Mouse (Mus musculus) gastrocnemius, postnatal 10 days (tissue): ENCODE results near the gene Igf2r. TPM values are rescaled to one million over a fixed set of nuclear protein-coding genes. Genes with fewer than 3 reads are reported as not detected.

Experiments used
- DNase-seq: peaks from one replicate; pipeline ENCODE4 v3.0.0; 2021; ENCODE audit warnings: mixed read lengths
- long read RNA-seq, 2 experiments: library from polyadenylated mRNA; stranded (forward); transcript quantifications; one replicate each; pipeline ENCODE4 v2.0.0; 2021
- total RNA-seq, 2 experiments: library from RNA; stranded (reverse); gene quantifications; 2 replicates each; pipeline ENCODE4 v1.2.3; 2021

Igf2r gene
- 100 to 1,000 TPM in 1 of 2 experiments, 10 to 100 TPM in 1; 92.0 to 114 TPM for total RNA-seq
- long read RNA-seq, experiment 1, full-length matches to known transcripts: 16 of 57 reads
- long read RNA-seq, experiment 1, partial matches to known transcripts: 26 of 57 reads
- long read RNA-seq, experiment 1, other reads (novel, unspliced or antisense): 15 of 57 reads
- long read RNA-seq, experiment 2, full-length matches to known transcripts: 9 of 34 reads
- long read RNA-seq, experiment 2, partial matches to known transcripts: 14 of 34 reads
- long read RNA-seq, experiment 2, other reads (novel, unspliced or antisense): 11 of 34 reads

DNA sequence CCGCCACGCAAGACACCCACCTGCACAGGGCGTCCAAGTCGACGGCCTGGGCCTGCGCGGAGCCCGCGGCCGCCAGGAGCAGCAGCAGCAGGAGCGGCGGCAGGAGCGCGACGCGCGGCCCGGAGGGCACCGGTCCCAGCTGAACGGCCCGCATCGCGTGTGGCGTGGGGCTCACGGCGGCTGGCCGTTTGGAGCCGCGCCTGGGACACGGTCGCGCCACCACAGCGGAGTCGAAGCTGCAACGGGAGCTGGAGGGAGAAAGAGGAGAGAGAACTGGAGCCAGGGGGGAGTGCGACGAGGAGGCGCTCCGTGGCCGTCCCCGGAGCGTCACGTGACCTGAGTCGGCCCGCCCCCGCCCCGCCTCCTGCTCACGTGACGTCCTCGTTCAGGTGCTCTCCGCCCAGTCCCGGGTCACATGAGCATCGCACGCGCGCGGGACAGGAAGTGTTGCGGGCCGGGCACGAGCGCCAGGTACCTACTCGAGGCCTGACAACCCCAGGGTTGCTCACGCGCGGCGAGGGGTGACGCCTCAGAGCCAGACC is at the start of gene Igf2r:
Gene Igf2r, minus strand, starts transcription at position 285 of the 542 bp plus-strand sequence.
- DNase-seq: peak; percentile 76

DNA sequence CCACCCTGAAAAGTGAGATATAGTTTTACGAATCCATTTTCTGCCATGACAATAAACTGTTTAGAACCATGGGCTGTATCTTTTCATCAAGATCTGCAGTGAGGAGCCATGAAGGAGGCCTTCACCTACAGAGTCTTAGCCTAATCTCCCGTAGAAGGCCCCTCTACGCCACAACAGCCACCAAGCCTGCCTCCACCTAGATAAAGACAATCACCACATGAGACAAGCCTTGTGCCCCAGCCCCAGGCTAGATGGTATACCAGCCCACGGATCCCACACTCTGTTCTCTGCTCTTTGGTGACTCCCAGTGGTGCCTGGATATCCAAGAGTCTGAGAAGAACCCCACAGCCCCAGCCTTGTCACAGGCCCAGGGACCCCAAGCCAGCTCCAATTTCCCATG is 46.4 kb upstream of the Igf2r start:
- no peak for DNase-seq

DNA sequence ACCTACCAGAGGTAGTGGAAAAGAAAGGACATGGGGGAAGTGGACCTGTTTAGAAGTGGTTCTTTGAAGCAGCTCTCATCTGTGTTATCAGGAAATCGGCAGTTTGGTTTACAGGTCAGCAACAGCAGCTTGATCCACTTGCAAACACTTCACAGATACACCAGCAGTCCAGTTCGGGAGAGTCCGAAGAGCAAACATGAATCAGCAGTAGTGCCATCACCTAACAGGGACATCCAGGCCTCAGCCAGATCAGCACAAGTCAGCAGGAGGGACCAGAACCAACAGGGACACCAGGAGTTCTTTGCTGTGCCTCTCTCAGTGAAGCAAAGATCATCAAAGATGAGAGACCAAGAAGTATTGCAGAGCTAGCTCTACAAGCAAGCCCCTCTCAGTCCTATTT is 45.0 kb upstream of the Igf2r start:
- DNase-seq: no peak

DNA sequence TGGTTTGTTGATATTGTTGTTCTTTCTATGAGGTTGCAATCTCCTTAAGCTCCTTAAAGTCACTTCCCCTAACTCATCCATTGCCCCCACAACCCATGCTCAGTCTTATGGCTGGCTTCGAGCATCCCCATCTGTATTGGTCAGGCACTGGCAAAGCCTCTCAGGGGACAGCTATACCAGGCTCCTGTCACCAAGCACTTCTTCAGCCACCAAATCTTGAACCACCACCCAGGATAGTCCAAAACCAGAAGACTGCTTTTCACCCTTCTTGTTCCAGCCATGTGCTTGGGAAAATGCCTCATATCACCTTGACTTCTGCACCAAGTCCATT is 41.5 kb upstream of the Igf2r start:
- no peak for DNase-seq

DNA sequence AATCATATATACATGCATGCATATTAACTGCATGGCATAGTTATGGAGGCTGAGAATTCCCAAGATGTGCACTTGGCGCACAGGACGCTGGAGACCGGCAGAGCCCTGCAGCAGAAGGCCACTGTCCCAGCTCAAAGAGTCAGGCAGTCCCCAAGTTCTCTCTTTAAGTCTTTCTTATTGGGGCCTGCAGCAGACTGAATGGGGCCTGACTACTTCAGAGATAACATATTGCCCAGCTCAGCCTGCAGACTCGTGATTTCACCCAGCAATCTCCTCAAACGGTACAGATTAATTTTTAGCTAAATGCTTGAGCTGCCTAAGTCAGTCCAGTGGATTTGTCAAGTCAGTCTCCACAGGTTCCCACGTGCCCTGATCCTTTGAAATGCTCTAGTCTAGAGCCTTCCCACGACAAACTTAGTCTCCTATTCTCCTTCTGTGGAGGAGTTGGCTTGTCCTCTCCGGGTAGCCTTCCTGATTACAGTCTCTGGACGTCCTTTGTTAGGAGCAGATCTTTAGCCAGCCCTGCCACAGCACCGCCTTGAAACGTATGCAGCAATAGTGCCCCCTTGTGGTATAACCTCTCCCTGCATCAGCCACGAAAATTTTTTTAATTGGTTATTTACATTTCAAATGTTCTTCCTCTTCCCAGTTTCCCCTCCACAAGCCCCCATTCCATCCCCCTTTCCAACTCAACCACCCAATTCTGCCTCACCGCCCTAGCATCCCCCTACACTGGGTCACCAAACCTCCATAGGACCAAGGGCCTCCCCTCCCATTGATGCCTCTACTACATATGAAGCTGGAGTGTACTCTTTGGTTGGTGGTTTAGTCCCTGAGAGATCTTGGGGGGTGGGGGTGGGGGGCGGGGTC is 40.9 kb upstream of the Igf2r start:
- peak; percentile 64 for DNase-seq

DNA sequence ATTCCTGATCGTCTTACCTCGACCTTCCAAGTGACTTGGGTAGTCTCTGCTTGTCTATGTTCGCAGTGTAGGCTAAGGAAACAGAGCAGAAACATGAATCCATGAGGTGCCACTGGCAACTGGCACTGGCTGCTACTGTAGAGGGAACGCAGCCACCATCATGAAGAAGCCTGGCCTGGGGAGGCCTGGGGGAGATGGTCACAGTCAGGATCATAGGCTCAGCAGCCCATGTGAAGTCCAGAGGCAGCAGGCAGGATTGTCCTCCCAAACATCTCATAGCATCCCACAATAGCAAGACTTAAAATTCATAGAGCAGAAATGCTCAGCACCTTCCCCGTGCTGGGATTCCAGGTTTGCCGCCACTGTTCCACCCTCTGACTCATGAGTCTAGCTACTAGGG is 39.4 kb upstream of the Igf2r start:
- no peak for DNase-seq

DNA sequence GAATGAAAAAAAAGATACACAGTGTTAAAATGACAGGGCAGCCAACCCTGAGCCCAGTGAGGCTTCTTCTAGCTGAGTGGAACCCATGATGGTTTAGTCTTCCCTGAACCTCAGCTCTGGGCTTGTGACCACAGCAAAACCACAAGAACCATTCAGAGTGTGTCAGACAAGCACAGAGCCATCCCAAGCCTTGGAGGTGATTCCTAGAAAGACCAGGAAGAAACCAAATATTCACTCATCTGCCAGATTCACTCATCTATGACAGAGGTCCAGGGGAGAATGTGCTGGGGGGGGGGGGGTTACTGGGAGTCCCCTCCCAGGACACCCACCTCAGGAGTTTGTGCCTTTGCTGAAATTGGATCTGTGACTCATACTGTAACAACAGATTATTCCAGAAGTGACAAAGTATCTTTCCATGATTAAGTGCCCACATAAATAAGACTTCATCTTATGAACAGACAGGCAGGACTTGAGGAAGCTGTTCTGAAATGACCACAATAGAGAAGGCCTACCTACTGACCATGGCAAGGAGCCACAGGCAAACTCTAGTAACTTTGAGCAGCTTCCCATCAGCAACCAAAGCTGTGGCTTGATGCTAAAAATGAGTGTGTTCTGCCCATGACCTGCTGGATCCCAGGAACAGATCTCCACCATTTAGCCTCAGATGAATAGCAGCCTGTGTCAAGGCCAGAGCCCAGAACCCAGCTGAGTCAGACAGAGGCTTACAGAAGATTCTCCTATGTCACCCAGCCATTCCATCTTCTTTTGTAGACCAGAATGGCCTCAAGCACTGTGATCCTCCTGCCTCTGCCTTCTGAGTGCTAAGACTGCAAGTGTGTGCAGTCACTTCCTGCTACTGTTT is 35.4 kb upstream of the Igf2r start:
- DNase-seq: no peak

DNA sequence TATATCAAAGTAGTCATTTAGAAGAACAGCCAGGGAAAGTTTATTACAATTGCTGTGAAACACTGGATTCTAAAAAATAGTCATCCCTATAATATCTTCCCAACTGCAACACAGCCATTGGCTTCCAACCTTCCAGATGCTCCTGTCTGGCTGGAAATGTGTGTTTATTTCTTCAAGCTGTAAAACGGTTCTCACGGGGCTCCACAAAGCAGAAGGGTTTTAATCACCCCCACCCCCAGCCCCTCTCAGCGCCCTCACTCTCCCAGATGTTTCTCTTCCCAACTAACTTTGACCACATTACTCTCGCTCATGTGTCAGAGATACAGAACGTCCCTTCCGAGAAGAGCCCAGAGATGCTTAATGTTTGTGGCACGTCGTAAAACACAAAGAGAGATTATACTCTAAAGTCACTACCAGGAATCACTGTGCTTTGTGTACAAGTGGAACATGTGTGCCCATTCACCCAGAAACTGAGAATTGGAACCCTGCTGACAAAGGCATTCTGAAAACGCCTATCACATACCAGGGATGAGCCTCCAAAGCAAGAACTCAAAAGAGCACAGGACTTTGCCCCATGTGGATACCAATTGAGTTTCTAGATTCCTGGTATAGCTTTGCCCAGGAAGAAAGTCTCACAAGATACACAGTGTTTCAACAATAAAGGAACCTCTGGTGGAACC is 32.5 kb upstream of the Igf2r start:
- no peak for DNase-seq

DNA sequence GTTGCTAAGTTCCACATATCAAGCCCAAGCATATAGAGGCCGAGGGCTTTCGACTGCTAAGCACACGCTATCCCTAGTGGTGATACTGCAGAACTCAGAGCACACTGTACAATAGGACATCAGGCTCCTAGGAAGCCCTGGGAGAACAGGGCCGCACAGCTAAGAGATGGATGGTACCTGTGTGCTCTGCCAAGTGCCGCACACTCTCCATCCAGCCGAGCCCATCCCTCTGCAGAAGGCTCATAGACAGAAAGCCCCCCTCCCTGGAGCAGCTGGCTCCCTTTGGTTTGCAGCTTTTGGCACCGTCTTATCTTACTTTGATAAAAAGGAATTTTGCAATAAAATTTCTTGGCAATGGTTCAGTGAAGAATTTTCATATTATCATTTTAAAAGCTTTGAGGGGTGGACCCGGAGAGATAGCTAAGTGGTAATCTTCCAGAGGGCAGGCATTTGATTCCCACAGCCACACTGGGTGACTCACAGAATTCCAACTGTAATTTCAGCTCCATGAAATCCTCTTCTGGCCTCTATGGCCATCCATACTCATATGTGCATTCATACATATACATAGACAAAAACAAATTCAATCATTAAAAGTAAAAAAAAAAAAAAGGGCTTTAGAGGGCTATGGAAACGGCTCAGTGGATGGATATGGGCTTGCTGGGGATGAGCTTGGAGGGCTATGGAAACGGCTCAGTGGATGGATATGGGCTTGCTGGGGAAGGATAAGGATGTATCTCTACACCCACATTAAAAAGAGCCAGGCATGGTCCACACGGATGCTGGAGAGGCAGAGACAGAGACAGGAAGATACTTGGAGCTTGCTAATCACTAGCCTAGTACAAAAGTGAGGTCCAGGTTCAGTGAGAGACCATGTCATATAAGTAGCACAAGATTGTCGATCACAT is 30.2 kb upstream of the Igf2r start:
- DNase-seq: no peak

DNA sequence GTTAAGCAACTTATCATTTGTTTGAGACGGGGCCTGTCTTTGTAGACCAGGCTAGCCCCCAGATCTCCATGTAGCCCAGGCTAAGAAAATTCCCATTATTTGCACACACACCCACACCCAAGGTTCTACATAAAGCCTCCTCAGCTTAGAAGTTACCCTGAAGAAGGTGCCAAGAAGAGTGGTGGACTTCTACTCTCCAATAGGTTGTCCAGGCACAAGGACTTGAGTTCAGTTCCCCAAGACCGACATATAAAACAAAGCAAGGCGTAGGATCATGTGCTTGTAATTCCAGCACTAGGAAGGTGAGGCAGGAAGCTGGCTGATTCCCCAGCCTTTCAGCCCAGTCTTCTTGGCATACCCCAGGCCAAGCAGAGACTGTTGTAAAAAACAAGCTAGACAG is 29.1 kb upstream of the Igf2r start:
- DNase-seq: no peak

DNA sequence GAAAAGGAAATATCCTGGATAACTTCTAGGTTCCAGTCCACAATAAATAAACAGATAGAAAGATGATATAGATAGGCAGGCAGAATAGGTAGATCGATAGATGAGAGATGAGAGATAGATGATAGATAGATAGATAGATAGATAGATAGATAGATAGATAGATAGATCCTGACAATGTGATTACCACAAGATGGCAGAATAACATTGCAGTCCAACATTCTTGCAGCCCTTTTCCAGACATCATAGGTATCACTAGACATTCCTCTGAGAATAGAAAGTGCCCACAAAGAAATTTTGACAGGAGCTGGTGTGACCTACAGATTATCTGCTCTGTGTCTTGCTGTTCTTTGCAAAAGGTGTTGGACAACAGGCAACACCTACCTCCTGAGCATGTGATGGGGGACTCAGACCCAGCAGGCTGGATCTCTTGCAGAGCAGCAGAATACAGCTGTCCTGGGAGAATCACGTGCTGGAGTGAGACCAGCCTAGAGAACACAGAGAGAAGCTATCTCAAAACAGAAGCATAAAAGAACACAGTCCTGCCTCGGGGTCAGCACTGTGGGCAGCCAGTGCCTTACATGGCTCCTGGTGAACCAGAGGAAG is 28.1 kb upstream of the Igf2r start:
- no peak for DNase-seq

DNA sequence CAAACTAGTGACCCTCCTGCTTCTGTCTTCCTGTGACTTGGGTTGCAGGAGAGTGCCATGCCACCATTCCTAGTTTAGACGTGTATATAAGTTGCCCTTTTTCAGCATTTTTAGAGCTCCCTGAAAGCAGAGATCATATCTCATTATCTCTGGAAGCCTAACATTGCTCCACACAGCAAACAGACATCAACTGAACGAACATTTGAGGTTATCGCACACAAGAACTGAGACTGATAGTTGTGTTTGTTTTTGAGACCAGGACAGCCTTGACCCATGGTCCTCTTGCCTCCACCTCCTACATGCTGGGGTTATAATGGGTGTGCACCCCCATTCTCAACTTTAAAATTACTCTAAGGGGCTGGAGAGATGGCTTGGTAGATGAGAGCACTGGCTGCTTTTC is 27.2 kb upstream of the Igf2r start:
- no peak for DNase-seq

DNA sequence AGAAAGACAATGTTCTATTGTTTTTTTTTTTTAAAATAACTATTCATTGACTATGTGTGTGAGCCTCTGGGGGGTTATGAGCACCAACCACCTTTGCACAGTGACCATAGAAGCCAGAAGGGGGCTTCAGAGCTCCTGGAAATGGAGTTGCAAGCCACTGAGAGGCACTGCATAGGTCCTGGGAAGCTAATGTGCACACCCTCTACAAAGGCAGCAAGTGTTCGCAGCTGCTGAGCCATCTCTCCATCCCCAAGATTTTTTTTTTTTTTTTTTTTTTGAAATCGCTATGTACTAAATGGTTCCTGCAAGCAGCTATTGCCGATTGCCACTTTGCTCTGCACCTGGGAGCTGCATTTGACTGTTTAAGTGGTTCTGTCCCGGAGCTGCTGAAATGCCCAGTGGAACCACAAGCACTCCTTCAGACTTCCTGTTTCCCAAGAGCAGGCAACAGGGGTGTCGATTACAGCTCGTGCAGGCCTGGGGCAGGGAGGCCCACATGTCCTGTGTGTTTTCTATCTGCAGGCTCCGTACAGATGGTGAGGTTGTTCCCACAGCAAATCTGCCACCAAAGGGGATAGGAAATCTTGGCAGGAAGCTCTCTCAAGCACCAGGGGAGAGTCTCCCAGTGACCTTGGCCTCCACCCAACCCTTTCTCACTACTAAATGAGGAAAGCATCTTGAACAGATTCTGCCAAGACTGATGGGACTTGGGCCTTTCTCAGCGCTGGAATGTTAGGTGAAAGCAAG is 24.4 kb upstream of the Igf2r start:
- DNase-seq: peak; percentile 70

DNA sequence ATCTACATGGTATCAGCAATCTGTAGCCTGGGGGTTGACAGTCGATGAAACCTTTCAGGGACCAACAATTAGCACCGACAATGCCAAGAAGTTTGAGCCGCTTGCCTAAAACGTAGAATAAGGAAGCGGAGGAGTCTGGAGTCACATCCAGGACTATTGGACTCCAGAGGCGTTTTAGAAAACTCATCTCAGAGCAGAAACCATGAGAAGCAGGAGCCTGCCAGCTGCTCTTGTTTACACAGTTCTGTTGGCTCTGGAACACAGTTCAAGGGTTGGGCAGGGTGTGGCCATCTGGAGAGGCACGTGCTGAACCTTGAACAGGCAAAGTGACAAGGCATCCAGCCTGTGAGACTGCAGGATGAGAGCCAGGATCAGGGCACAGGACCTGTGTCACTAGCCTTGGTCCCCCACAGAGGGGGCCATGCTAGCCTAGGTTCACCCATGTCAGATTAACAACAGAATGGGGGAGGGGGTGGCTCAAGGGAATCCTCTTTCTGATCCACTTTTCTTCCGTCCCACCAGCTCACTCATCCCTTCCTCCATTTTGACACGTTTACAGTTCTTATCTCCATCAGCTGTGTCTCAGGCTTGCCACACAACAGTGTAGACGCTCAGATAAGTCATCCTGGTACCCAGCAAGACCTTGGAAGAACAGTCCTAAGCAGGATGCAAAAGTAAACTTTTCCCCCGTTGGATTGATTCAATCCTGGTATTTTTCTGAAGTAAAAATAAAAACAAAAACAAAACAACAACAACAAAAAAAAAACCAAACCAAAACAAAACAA is 23.1 kb upstream of the Igf2r start:
- DNase-seq: peak; percentile 49

DNA sequence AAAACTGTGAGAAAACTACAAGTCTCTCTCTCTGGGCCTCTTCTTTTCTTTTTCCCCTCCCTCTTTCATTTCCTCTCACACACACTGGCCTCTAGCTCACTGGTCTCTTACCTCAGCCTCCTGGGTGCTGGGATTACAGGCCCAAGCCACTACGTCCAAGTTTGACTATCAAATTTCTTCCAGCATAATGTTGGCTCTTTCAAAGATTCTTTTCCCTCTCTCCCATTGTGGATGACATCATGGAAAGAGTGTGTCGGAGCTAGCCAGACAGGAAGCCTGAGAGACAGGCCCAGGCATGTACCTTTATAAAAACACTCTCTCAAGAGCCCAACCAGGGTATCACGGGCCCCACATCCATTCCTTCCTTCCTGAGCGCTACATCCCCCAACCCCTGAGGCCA is 22.0 kb upstream of the Igf2r start:
- peak; percentile 13 for DNase-seq

DNA sequence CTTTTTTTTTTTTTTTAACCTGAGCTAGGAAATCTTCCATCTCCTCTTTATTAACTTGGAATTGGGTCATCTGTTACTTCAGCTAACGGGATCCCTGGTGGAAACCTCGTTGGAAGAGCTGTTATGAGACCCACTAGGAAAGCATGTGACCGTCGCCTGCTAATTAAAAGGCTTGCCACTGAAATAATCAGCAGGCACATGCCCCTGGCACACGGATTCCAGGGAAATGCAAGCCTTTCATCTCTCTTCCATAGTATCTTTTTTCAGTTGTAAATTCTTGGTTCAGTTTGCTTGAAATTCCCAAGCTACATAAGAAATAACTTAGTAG is 21.6 kb upstream of the Igf2r start:
- DNase-seq: no peak

DNA sequence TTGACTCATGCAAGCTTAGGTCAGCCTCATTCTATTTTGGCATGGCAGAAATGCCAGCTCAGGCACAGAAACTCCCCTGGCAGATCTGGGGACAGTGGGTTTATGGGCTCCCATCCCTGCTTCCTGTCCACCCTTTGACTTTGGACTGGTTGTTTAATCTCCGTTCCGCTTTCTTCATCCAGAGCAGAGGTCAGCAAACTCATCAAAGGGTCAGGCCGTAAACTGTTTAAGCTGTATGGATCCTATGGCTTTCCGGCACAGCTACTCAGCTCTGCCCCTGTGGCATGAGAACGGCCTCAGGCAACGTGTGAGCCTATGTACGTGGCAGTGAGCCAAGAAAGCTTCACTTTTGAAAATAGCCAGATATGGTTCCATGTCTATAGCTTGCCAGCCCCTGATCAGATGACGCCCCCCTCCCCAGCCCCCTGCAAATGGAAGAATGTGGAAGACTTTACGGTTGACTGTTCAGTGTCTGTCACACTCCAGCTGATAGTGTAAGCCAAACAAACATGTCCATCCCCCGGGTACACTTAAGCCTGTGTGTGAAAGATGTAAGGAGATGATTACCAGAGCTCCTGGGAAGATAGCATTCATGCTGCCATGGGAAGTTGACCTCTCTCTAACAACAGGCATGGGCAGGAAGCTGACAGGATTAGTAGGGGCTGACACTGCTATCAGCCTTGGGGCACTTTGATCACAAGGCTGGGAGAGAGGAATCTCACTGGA is 21.1 kb upstream of the Igf2r start:
- DNase-seq: no peak
